Mouse (Mus musculus): ENCODE data around the gene Hist1h2bn. TPM values are rescaled to one million over a fixed set of nuclear protein-coding genes. Genes with fewer than 3 reads are reported as not detected.
"Not testable (repeated sequence)": the region's sequence is repeated elsewhere in the genome, so short reads cannot be mapped to it uniquely, and the experiment has no call there.

The Hist1h2bn gene
- polyA plus RNA-seq, 1 experiment from 2014 or later = 4.2 TPM

GRCm38 (mm10) chr13:21734010-21734905 lies 19.7 kb upstream of the Hist1h2bn start:
- Histone ChIP-seq H3K9me3 (no peaks in the 10 kb centered on the region), H3K4me1 (0 out of 2 replicates have a peak, but pooled peaks cover 2% of the 10 kb centered on the region), H3K36me3 (no peaks in the 10 kb centered on the region), H3K4me2 (peak overlapping the region; percentile 67), H3K4me3 (peak overlapping the region; percentile 45), H3K27ac (peak overlapping the region; percentile 96), H3K9ac (peak overlapping the region; percentile 33; the same call in 1 of the 2 replicates), H3K27me3 (no peaks in the 10 kb centered on the region)
- WGBS = under 1% methylated on average over 21 of the region's 21 CpGs
- ATAC-seq (ENCODE audit: insufficient number of reproducible peaks, low FRiP score, low TSS enrichment, low read depth) = peak; percentile 77

- not testable (repeated sequence) for H3K27me3 ChIP-seq, H3K9me3 ChIP-seq, H3K4me1 ChIP-seq, H3K36me3 ChIP-seq
- H3K27ac ChIP-seq = peak within 1 kb of the TSS; percentile 96
- under 1% methylated on average over 39 of the region's 56 CpGs for WGBS
- peak within 1 kb of the TSS; percentile 45 for H3K4me3 ChIP-seq
- peak within 1 kb of the TSS; percentile 33; the same call in 1 of the 2 replicates for H3K9ac ChIP-seq
- ATAC-seq (ENCODE audit: insufficient number of reproducible peaks, low FRiP score, low TSS enrichment, low read depth) = peak; percentile 87
- H3K4me2 ChIP-seq = peak within 1 kb of the TSS; percentile 67
Observed at GRCm38 (mm10) chr13:21734906-21735767, 18.8 kb upstream of the Hist1h2bn start, which contains the start of gene Hist1h4j. Gene Hist1h4j (plus strand): TSS chr13:21735064.

GRCm38 (mm10) chr13:21745006-21745405 lies 8.9 kb upstream of the Hist1h2bn start:
- Histone ChIP-seq H3K9ac (no peak overlapping the region), H3K4me2 (no peak overlapping the region), H3K4me1 (peaks cover 10% of the 10 kb centered on the region), H3K4me3 (no peak overlapping the region), H3K27me3 (no peaks in the 10 kb centered on the region), H3K36me3 (no peaks in the 10 kb centered on the region), H3K27ac (no peak overlapping the region), H3K9me3 (no peaks in the 10 kb centered on the region)
- WGBS = 84% methylated on average over 1 of the region's 1 CpGs
- no peak for ATAC-seq (ENCODE audit: insufficient number of reproducible peaks, low FRiP score, low TSS enrichment, low read depth)

- Histone ChIP-seq H3K4me1 (peaks cover 20% of the 10 kb centered on the region), H3K27me3 (no peaks in the 10 kb centered on the region), H3K4me3 (peak overlapping the region; percentile 47), H3K36me3 (no peaks in the 10 kb centered on the region), H3K9me3 (no peaks in the 10 kb centered on the region), H3K9ac (peak overlapping the region; percentile 23), H3K27ac (peak overlapping the region; percentile 94), H3K4me2 (peak overlapping the region; percentile 53)
- WGBS = 6% methylated on average over 5 of the region's 5 CpGs
- no peak for ATAC-seq (ENCODE audit: insufficient number of reproducible peaks, low FRiP score, low TSS enrichment, low read depth)
Observed at GRCm38 (mm10) chr13:21749387-21750158, 4.3 kb upstream of the Hist1h2bn start.

- H3K4me1 ChIP-seq = peaks cover 23% of the 10 kb centered on the region
- H3K9ac ChIP-seq = peak within 1 kb of the TSS; percentile 23
- peak within 1 kb of the TSS; percentile 94 for H3K27ac ChIP-seq
- not testable (repeated sequence) for H3K9me3 ChIP-seq, H3K36me3 ChIP-seq, H3K27me3 ChIP-seq
- peak within 1 kb of the TSS; percentile 53 for H3K4me2 ChIP-seq
- peak within 1 kb of the TSS; percentile 47 for H3K4me3 ChIP-seq
- ATAC-seq (ENCODE audit: insufficient number of reproducible peaks, low FRiP score, low TSS enrichment, low read depth) = peak; percentile 81
- WGBS = under 1% methylated on average over 45 of the region's 56 CpGs
Observed at GRCm38 (mm10) chr13:21750159-21751017, 3.5 kb upstream of the Hist1h2bn start, which contains the start of gene Hist1h4k. Gene Hist1h4k (minus strand): TSS chr13:21750505.

- no peaks in the 10 kb centered on the region for H3K27me3 ChIP-seq
- no peak overlapping the region for H3K4me3 ChIP-seq
- H3K9ac ChIP-seq = no peak overlapping the region
- H3K9me3 ChIP-seq = no peaks in the 10 kb centered on the region
- no peaks in the 10 kb centered on the region for H3K36me3 ChIP-seq
- ATAC-seq (ENCODE audit: insufficient number of reproducible peaks, low FRiP score, low TSS enrichment, low read depth) = no peak
- peaks cover 23% of the 10 kb centered on the region for H3K4me1 ChIP-seq
- no peak overlapping the region for H3K4me2 ChIP-seq
- H3K27ac ChIP-seq = no peak overlapping the region
Observed at GRCm38 (mm10) chr13:21751417-21751816, 2.5 kb upstream of the Hist1h2bn start.

- Histone ChIP-seq H3K9ac (no peak overlapping the region), H3K4me3 (no peak overlapping the region), H3K4me1 (peaks cover 23% of the 10 kb centered on the region), H3K9me3 (no peaks in the 10 kb centered on the region), H3K27me3 (no peaks in the 10 kb centered on the region), H3K36me3 (no peaks in the 10 kb centered on the region), H3K4me2 (no peak overlapping the region), H3K27ac (peak overlapping the region; percentile 67)
- WGBS = 73% methylated on average over 3 of the region's 3 CpGs
- ATAC-seq (ENCODE audit: insufficient number of reproducible peaks, low FRiP score, low TSS enrichment, low read depth) = no peak
Observed at GRCm38 (mm10) chr13:21751827-21752226, 2.1 kb upstream of the Hist1h2bn start.

- Histone ChIP-seq H3K36me3 (no peaks in the 10 kb centered on the region), H3K27me3 (no peaks in the 10 kb centered on the region)
Observed at GRCm38 (mm10) chr13:21752356-21752755, 1.6 kb upstream of the Hist1h2bn start.

GRCm38 (mm10) chr13:21753051-21753523 lies 836 bp upstream of the Hist1h2bn start:
- Histone ChIP-seq H3K4me3 (peak overlapping the region; percentile 45), H3K36me3 (no peaks in the 10 kb centered on the region), H3K27me3 (no peaks in the 10 kb centered on the region), H3K27ac (peak overlapping the region; percentile 93), H3K4me1 (peaks cover 23% of the 10 kb centered on the region), H3K9me3 (no peaks in the 10 kb centered on the region), H3K4me2 (peak overlapping the region; percentile 63), H3K9ac (peak overlapping the region; percentile 26; the same call in 1 of the 2 replicates)
- peak; percentile 1; the same call in 1 of the 2 replicates for ATAC-seq (ENCODE audit: insufficient number of reproducible peaks, low FRiP score, low TSS enrichment, low read depth)
- WGBS = 1% methylated on average over 10 of the region's 10 CpGs

More at GRCm38 (mm10) chr13:21752356-21752755, 1.6 kb upstream of the Hist1h2bn start:
- ATAC-seq (ENCODE audit: insufficient number of reproducible peaks, low FRiP score, low TSS enrichment, low read depth) = no peak
- H3K9me3 ChIP-seq = no peaks in the 10 kb centered on the region
- peak overlapping the region; percentile 67 for H3K27ac ChIP-seq
- 33% methylated on average over 3 of the region's 3 CpGs for WGBS
- H3K4me3 ChIP-seq = no peak overlapping the region
- no peak overlapping the region for H3K9ac ChIP-seq
- H3K4me2 ChIP-seq = no peak overlapping the region
- peaks cover 23% of the 10 kb centered on the region for H3K4me1 ChIP-seq

GRCm38 (mm10) chr13:21754294-21755001 lies 525 bp downstream of the Hist1h2bn start:
- not testable (repeated sequence) for ATAC-seq (ENCODE audit: insufficient number of reproducible peaks, low FRiP score, low TSS enrichment, low read depth); H3K27me3 ChIP-seq; H3K36me3 ChIP-seq; H3K9me3 ChIP-seq
- H3K27ac ChIP-seq = peak overlapping the region; percentile 93
- peak overlapping the region; percentile 45 for H3K4me3 ChIP-seq
- H3K4me1 ChIP-seq = peaks cover 15% of the 10 kb centered on the region
- 0% methylated on average over 19 of the region's 26 CpGs for WGBS
- H3K9ac ChIP-seq = peak overlapping the region; percentile 23; the same call in 1 of the 2 replicates
- peak overlapping the region; percentile 63 for H3K4me2 ChIP-seq

Data from limb, embryonic 15.5 days (tissue).